Mouse (Mus musculus) liver, postnatal 0 days (tissue): ENCODE measurements at regions not wholly inside any gene's neighbourhood (a gene's known extent, or its start where the extent isn't known, plus 50 kb on each side); places are given as distances from the start of the nearest gene placed in this dataset.

Experiments
- ATAC-seq: fragments of 200-750 bp; cut with Nextera tagmentation; 2 replicates; pipeline ENCODE4 v1.8.0; 2017; ENCODE audit warnings: mild to moderate bottlenecking, moderate library complexity
- DNase-seq: peaks from one replicate; pipeline ENCODE4 v3.0.0-alpha.2; 2016
- H3K27ac ChIP-seq: fragments of 300-500 bp; sonication (generic); 2 replicates; pipeline ENCODE4 v1.5.1; 2014; ENCODE audit warnings: antibody characterized with exemption, moderate library complexity, mild to moderate bottlenecking, low read depth
- H3K27me3 ChIP-seq: fragments of 300-500 bp; sonication (generic); 2 replicates; pipeline ENCODE4 v1.6.1; 2014; ENCODE audit warnings: low read length, control low read depth, mixed read lengths; ENCODE audit not compliant: insufficient read depth
- H3K36me3 ChIP-seq: fragments of 300-500 bp; sonication (generic); replicated peaks from 2 replicates; pipeline ENCODE4 v1.6.1; 2014; ENCODE audit warnings: mild to moderate bottlenecking, control low read depth, low read length, moderate library complexity, mixed read lengths; ENCODE audit not compliant: insufficient read depth
- H3K4me1 ChIP-seq: fragments of 300-500 bp; sonication (generic); 2 replicates; pipeline ENCODE4 v1.6.1; 2014; ENCODE audit warnings: antibody characterized with exemption, mild to moderate bottlenecking, control low read depth; ENCODE audit not compliant: insufficient read depth
- H3K4me2 ChIP-seq: fragments of 300-500 bp; sonication (generic); 2 replicates; pipeline ENCODE4 v1.6.1; 2014; ENCODE audit warnings: low read depth, mild to moderate bottlenecking, low read length, moderate library complexity, mixed read lengths
- H3K4me3 ChIP-seq: fragments of 300-500 bp; sonication (generic); 2 replicates; pipeline ENCODE4 v1.5.1; 2014; ENCODE audit warnings: low read depth, low read length
- H3K9ac ChIP-seq: fragments of 300-500 bp; sonication (generic); replicated peaks from 2 replicates; pipeline ENCODE4 v1.6.1; 2014; ENCODE audit warnings: mild to moderate bottlenecking, moderate library complexity
- H3K9me3 ChIP-seq: fragments of 300-500 bp; sonication (generic); 2 replicates; pipeline ENCODE4 v1.6.1; 2016; ENCODE audit warnings: mild to moderate bottlenecking, control low read depth, low read length, mixed read lengths
- CTCF ChIP-seq: sonication (generic); IDR thresholded peaks from 2 replicates; pipeline ENCODE4 v1.5.1; 2016; ENCODE audit warnings: antibody characterized with exemption, low read depth
- EP300 ChIP-seq: IDR thresholded peaks from 2 replicates; pipeline ENCODE4 v1.6.1; 2016; ENCODE audit warnings: antibody characterized with exemption, low read depth, mild to moderate bottlenecking
- WGBS: fragments of 180-500 bp; shearing (Covaris S2); extraction: QIAGEN DNeasy Blood & Tissue Kit; methylation state at CpG from one replicate; pipeline ENCODE4 v1.1.7; 2014; ENCODE audit not compliant: insufficient replicate concordance; 5-methylcytosine and 5-hydroxymethylcytosine counted together

- H3K36me3 ChIP-seq: no peaks in the 10 kb centered on the region
- ATAC-seq: no peak
- TF ChIP-seq CTCF (no peak), EP300 (no peak)
- 56% methylated on average over 6 of the region's 6 CpGs for WGBS
- H3K27me3 ChIP-seq: no peaks in the 10 kb centered on the region
- no peaks in the 10 kb centered on the region for H3K4me1 ChIP-seq
- no peak overlapping the region for H3K4me2 ChIP-seq
- no peak for DNase-seq
- H3K27ac ChIP-seq: no peak overlapping the region
- no peak overlapping the region for H3K9ac ChIP-seq
- no peaks in the 10 kb centered on the region for H3K9me3 ChIP-seq
- H3K4me3 ChIP-seq: no peak overlapping the region
Measured at GRCm38 (mm10) chr14:116837235-116837634, 87.9 kb upstream of the Gpc6 start.

- Histone ChIP-seq H3K4me2 (no peak overlapping the region), H3K27me3 (no peaks in the 10 kb centered on the region), H3K4me1 (no peaks in the 10 kb centered on the region), H3K27ac (no peak overlapping the region), H3K36me3 (no peaks in the 10 kb centered on the region), H3K9me3 (no peaks in the 10 kb centered on the region), H3K9ac (no peak overlapping the region), H3K4me3 (no peak overlapping the region)
- TF ChIP-seq EP300 (no peak), CTCF (no peak)
- ATAC-seq (no peak), DNase-seq (no peak)
- WGBS: 47% methylated on average over 2 of the region's 2 CpGs
Measured at GRCm38 (mm10) chr14:116869437-116869836, 55.7 kb upstream of the Gpc6 start.

GRCm38 (mm10) chr14:116869996-116870395 is 55.1 kb upstream of the Gpc6 start:
- no peak for TF ChIP-seq EP300
- no peak for TF ChIP-seq CTCF
- H3K4me1 ChIP-seq: no peaks in the 10 kb centered on the region
- DNase-seq (no peak), ATAC-seq (no peak)
- H3K9ac ChIP-seq: no peak overlapping the region
- no peaks in the 10 kb centered on the region for H3K27me3 ChIP-seq
- no peak overlapping the region for H3K4me2 ChIP-seq
- H3K27ac ChIP-seq: no peak overlapping the region
- no peaks in the 10 kb centered on the region for H3K36me3 ChIP-seq
- H3K4me3 ChIP-seq: no peak overlapping the region
- no peaks in the 10 kb centered on the region for H3K9me3 ChIP-seq
- 87% methylated on average over 2 of the region's 2 CpGs for WGBS
